Mouse (Mus musculus) hindbrain, embryonic 10.5 days (tissue): ENCODE measurements around the gene Abcc6. TPM values are rescaled to one million over a fixed set of nuclear protein-coding genes. Genes with fewer than 3 reads are reported as not detected.
"Not testable (repeated sequence)": the region's sequence is repeated elsewhere in the genome, so short reads cannot be mapped to it uniquely, and the experiment has no call there.

Experiments
- DNase-seq: peaks from one replicate; pipeline ENCODE4 v3.0.0-alpha.2; 2017; ENCODE audit warnings: low spot score
- H3K27ac ChIP-seq: fragments of 300-500 bp; sonication (generic); 2 replicates; pipeline ENCODE4 v1.5.1; 2016; ENCODE audit warnings: mild to moderate bottlenecking, moderate library complexity
- H3K27me3 ChIP-seq: fragments of 300-500 bp; sonication (generic); 2 replicates; pipeline ENCODE4 v1.6.1; 2016; ENCODE audit warnings: mild to moderate bottlenecking; ENCODE audit not compliant: poor library complexity, insufficient read depth, severe bottlenecking
- H3K36me3 ChIP-seq: fragments of 300-500 bp; sonication (generic); 2 replicates; pipeline ENCODE4 v1.6.1; 2016; ENCODE audit warnings: mild to moderate bottlenecking, moderate library complexity
- H3K4me1 ChIP-seq: fragments of 300-500 bp; sonication (generic); replicated peaks from 2 replicates; pipeline ENCODE4 v1.6.1; 2016; ENCODE audit warnings: mild to moderate bottlenecking
- H3K4me3 ChIP-seq: fragments of 300-500 bp; sonication (generic); 2 replicates; pipeline ENCODE4 v1.5.1; 2016; ENCODE audit warnings: mild to moderate bottlenecking, moderate library complexity
- H3K9me3 ChIP-seq: fragments of 300-500 bp; sonication (generic); 2 replicates; pipeline ENCODE4 v1.6.1; 2016; ENCODE audit warnings: mild to moderate bottlenecking, moderate library complexity
- WGBS: fragments of 180-500 bp; shearing (Covaris S2); methylation state at CpG from one replicate; pipeline ENCODE4 v1.1.7; 2016; 5-methylcytosine and 5-hydroxymethylcytosine counted together
- polyA plus RNA-seq: library from polyadenylated mRNA; unstranded; fragments of >200 nt; fragmentation: Nextera tagmentation; extraction: Ambion mirVana; gene quantifications from 2 replicates; pipeline ENCODE4 v1.2.1, GENCODE M21; 2016

Abcc6 gene
- polyA plus RNA-seq, 1 experiment from 2014 or later, result 0.20 TPM

DNA sequence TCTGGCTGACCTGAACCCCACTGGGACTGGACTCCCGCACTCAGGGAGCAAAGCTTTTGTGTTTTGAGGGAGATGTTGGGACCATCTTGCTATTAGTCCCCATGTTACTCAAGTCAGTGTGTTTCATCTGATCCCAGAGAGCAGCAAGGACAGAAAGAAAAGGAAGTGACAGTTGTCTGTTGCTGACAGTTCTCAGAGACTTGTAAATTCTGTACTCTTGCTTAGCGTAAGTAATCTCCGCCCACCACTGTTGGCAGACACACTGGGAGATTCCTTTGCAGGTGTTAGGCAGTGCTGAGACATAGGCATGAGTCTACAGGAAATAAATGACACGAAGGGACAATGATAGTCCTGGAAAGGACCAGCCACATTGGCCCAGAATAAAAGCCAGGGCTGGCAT is 73.5 kb downstream of the Abcc6 start:
- 71% methylated on average over 4 of the region's 4 CpGs for WGBS
- Histone ChIP-seq H3K4me3 (no peak overlapping the region), H3K27ac (no peak overlapping the region), H3K27me3 (no peaks in the 10 kb centered on the region), H3K4me1 (no peaks in the 10 kb centered on the region), H3K36me3 (no peaks in the 10 kb centered on the region), H3K9me3 (no peaks in the 10 kb centered on the region)
- no peak for DNase-seq

DNA sequence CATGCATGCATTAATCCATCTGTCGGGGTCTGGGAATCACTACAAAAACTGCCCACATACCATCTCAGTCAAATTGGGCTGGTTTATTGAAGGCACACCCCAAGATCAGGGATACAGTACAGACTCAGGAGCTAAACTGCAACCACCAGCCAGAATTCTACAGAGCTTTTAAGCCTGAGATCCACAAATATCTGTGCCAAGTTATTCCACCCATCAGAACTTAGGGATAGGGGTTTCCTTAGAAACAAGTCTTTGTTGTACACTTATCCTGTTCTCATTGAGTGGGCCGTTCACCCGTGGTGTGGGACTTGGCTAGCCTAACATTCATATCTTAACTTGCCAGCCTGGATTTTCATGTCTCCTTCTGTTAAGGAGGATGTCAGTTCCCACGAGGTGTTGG is 81.0 kb downstream of the Abcc6 start:
- H3K4me3 ChIP-seq, result no peak overlapping the region
- H3K27ac ChIP-seq, result no peak overlapping the region
- no peaks in the 10 kb centered on the region for H3K27me3 ChIP-seq
- H3K36me3 ChIP-seq, result no peaks in the 10 kb centered on the region
- no peaks in the 10 kb centered on the region for H3K4me1 ChIP-seq
- DNase-seq, result no peak
- 81% methylated on average over 4 of the region's 4 CpGs for WGBS
- no peaks in the 10 kb centered on the region for H3K9me3 ChIP-seq

DNA sequence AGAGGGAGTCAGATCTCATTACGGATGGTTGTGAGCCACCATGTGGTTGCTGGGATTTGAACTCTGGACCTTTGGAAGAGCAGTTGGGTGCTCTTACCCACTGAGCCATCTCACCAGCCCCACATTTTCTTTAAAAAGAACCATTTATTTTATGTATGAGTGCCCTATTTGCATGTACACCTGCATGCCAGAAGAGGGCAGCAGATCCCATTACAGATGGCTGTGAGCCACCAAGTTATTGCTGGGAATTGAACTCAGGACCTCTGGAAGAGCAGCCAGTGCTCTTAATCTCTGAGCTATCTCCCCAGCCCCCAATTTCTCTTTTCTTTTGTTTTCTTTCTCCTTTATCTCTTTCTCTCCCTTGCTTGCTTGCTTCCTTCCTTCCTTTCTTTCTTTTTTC is 86.8 kb downstream of the Abcc6 start:
- not testable (repeated sequence) for H3K4me3 ChIP-seq, DNase-seq, H3K27ac ChIP-seq, H3K27me3 ChIP-seq, H3K9me3 ChIP-seq, H3K4me1 ChIP-seq, H3K36me3 ChIP-seq
- WGBS, result 81% methylated on average over 1 of the region's 1 CpGs

DNA sequence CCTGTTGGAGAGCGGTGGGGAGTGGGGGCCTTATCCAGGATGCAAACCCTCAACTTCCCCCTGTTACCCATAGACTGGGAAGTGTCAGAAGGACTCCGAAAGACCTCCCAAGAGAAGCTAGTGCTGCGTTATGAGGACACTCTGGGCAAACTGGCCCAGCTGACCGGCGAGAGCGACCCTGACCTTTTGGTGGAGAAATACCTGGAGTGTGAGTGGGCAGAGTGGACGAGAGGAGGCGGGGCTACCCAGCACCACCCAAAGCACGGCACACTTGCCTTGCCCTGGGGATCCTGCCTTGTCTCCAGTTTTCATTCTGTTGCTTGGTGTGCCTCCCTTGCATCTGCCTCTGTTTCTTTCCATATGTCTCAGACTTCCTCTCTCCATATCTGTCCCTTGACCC is 88.1 kb downstream of the Abcc6 start:
- Histone ChIP-seq H3K4me1 (no peaks in the 10 kb centered on the region), H3K27me3 (no peaks in the 10 kb centered on the region), H3K27ac (no peak overlapping the region), H3K4me3 (no peak overlapping the region), H3K36me3 (no peaks in the 10 kb centered on the region), H3K9me3 (no peaks in the 10 kb centered on the region)
- DNase-seq, result no peak
- WGBS, result 82% methylated on average over 9 of the region's 9 CpGs

DNA sequence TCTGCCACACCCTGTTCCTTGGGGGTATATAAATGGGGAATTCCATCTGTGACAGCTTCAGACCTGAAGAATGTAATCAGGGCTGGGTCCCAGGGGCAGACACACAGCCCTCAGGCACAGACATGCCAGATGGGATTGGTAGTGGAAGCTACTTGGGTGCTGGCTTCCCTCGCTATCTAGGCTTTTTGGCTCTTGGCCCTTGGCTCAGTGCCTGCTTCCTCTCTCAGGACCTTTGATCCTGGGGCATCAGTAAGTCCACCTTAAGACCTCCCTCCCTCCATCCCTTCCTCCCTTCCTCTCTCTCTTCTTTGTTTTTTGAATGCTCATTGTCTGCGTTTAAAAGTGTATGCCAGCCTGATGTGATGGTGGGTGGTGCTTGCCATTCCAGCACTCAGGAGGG is 90.3 kb downstream of the Abcc6 start:
- no peaks in the 10 kb centered on the region for H3K9me3 ChIP-seq
- H3K4me3 ChIP-seq, result no peak overlapping the region
- no peaks in the 10 kb centered on the region for H3K27me3 ChIP-seq
- H3K36me3 ChIP-seq, result no peaks in the 10 kb centered on the region
- no peak overlapping the region for H3K27ac ChIP-seq
- H3K4me1 ChIP-seq, result no peaks in the 10 kb centered on the region
- DNase-seq, result no peak
- WGBS, result 47% methylated on average over 2 of the region's 2 CpGs

DNA sequence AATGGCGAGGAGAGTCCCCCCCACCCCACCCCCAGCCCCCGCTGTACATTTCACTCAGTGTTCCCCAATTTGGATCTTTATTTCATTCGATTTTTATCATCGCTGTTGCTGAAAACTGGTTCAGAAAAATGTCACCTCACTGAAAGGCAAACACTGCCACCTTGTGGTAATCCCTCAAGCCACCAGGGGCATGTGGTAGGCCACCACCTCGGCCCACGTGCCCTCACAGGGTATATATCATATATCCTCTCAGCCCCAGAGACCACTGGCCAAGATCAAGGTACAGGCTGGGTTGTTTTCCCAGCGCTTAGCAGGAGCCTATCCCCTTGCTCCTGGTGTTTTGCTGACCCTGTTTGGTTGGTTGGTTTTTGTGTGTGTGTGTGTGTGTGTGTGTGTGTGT is 95.0 kb downstream of the Abcc6 start:
- peak; percentile 65 for DNase-seq
- WGBS, result 44% methylated on average over 7 of the region's 7 CpGs
- 0 out of 2 replicates have a peak, but pooled peaks cover 5% of the 10 kb centered on the region for H3K36me3 ChIP-seq
- no peak overlapping the region for H3K4me3 ChIP-seq
- no peaks in the 10 kb centered on the region for H3K27me3 ChIP-seq
- H3K27ac ChIP-seq, result no peak overlapping the region
- H3K4me1 ChIP-seq, result no peaks in the 10 kb centered on the region
- H3K9me3 ChIP-seq, result peaks cover 9% of the 10 kb centered on the region; the same call in 1 of the 2 replicates

DNA sequence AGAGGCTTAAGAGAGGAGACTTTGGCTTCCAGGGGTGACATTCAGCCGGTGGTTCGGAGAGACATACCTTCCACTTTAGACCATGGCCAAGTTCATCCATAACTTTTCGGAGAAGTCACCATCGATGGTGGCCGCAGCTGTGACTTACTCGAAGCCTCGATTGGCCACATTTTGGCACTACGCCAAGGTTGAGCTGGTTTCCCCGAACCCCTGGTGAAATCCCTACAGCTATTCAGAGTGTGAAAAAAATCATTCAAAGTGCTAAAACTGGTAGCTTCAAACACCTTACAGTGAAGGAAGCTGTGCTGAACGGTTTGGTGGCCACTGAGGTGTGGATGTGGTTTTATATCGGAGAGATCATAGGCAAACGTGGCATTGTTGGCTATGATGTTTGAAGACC is 96.3 kb downstream of the Abcc6 start:
- not testable (repeated sequence) for H3K27ac ChIP-seq, DNase-seq, H3K4me3 ChIP-seq, H3K4me1 ChIP-seq, H3K36me3 ChIP-seq, H3K27me3 ChIP-seq, H3K9me3 ChIP-seq
- 94% methylated on average over 12 of the region's 12 CpGs for whole genome bisulfite sequencing

DNA sequence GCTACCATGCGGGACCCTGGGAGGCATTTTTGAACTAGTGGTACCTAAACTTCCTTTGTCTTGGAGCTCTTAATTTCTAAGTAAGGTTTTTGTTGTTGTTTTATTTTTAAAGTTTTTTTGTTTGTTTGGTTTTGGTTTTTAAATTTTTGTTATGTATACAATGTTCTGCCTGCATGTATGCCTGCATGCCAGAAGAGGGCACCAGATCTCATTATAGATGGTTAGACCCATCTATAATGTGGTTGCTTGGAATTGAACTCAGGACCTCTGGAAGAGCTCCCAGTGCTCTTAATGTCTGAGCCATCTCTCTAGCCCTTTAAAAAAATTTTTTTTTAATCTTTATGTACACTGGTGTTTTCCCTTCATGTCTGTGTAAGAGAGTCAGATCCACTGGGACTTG is 100.4 kb downstream of the Abcc6 start:
- H3K9me3 ChIP-seq, result peaks cover 11% of the 10 kb centered on the region; the same call in 1 of the 2 replicates
- H3K4me1 ChIP-seq, result peaks cover 7% of the 10 kb centered on the region
- no peak overlapping the region for H3K27ac ChIP-seq
- no peak overlapping the region for H3K4me3 ChIP-seq
- 80% methylated on average over 1 of the region's 1 CpGs for WGBS
- 0 out of 2 replicates have a peak, but pooled peaks cover 5% of the 10 kb centered on the region for H3K36me3 ChIP-seq
- DNase-seq, result no peak
- peaks cover 27% of the 10 kb centered on the region for H3K27me3 ChIP-seq

DNA sequence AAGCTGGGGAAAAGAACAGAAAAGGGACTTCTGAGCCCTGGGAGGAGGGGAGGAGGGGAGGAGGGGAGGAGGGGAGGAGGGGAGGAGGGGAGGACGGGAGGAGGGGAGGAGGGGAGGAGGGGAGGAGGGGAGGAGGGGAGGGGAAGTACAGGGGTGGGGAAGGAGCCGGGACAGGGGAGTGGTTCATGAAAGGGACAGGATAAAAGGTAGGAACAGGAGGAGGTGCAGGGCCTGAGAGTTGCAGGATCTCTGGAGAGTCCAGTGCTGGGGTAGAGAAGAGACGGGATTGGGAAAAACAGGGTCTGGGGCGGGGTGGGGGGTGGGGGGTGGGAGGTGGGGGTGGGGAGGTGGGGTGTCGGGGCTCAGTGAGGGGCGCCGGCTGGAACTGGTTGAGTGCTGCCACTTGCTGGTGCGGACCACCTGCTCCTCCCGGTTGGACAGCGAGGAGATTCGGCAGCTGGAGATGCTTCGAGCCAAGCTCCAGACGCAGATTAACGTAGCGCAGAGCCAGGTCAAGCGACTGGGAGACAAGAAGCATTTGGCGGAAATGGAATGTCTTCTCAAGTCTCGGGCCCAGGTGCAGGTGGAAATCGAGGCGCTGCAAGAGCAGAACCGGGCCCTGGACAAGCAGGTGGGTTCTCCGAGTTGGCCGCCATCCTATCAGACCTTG is 101.3 kb downstream of the Abcc6 start:
- H3K27me3 ChIP-seq, result peaks cover 27% of the 10 kb centered on the region
- H3K9me3 ChIP-seq, result peaks cover 11% of the 10 kb centered on the region; the same call in 1 of the 2 replicates
- WGBS, result 11% methylated on average over 20 of the region's 23 CpGs
- H3K27ac ChIP-seq, result no peak overlapping the region
- H3K4me3 ChIP-seq, result peak overlapping the region; percentile 20; the same call in 1 of the 2 replicates
- H3K4me1 ChIP-seq, result peaks cover 16% of the 10 kb centered on the region
- DNase-seq, result no peak
- H3K36me3 ChIP-seq, result 0 out of 2 replicates have a peak, but pooled peaks cover 5% of the 10 kb centered on the region

DNA sequence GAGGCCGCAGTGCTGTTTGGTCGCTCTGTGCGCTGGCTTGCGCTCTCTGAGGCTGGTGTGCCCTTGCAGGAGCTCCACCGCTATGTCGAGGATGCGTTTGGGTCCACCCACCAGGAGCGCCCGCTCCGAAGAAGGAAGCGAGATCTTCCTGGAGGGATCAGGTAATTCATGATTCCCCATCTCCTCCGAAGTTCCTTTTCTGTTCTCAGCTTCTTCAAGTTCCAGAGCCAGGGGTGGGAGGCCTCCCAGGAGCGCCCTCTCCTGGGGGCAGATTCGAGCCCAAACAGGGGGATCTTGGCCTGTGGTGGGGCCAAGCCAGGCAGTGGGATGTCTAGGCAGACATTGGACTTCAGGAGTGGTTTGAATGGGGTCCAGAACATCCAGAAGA is 105.7 kb downstream of the Abcc6 start:
- Histone ChIP-seq H3K36me3 (no peaks in the 10 kb centered on the region), H3K27ac (peak overlapping the region; percentile 89), H3K9me3 (peaks cover 2% of the 10 kb centered on the region; the same call in 1 of the 2 replicates), H3K27me3 (peaks cover 39% of the 10 kb centered on the region), H3K4me1 (peaks cover 51% of the 10 kb centered on the region), H3K4me3 (peak overlapping the region; percentile 56)
- DNase-seq, result peak; percentile 38
- 10% methylated on average over 14 of the region's 14 CpGs for WGBS

DNA sequence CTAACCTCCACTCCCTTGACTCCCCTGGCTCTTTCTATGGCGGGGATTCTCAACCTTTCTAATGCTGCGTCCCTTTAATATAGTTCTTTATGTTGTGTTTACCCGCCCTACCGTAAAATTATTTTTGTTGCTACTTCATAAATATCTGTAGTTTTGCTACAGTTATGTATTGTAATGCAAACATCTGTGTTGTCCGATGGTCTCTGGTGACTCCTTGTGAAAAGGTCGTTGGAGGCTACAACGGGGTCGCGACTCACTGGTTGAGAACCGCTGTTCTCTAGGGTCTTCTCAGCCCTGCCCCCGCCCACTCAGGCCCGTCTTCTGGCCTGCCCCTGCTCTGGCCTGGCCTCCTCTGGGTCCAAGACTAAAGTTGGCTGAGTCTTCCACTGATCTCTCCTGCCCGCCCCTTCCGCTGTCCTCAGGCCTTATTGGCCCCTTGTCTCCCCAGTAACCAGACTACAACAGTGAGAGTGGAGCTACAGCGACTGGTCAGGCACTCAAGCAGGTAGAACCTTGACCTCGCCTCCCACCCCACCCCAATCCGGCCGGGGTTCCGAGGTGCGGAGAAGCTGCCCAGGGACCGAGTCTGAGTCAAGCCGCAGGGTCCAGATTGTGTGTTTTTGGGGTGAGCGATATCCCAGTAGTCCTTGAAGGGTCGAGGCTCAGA is 106.2 kb downstream of the Abcc6 start, which contains the start of gene Ccdc114:
Ccdc114 (plus strand) TSS at position 311 of the 667 bp plus-strand sequence.
- H3K27me3 ChIP-seq, result peaks cover 39% of the 10 kb centered on the region
- peak; percentile 71 for DNase-seq
- peak within 1 kb of the TSS; percentile 56 for H3K4me3 ChIP-seq
- peaks cover 2% of the 10 kb centered on the region; the same call in 1 of the 2 replicates for H3K9me3 ChIP-seq
- no peaks in the 10 kb centered on the region for H3K36me3 ChIP-seq
- H3K4me1 ChIP-seq, result peaks cover 53% of the 10 kb centered on the region
- WGBS, result 4% methylated on average over 24 of the region's 24 CpGs
- H3K27ac ChIP-seq, result peak within 1 kb of the TSS; percentile 89

DNA sequence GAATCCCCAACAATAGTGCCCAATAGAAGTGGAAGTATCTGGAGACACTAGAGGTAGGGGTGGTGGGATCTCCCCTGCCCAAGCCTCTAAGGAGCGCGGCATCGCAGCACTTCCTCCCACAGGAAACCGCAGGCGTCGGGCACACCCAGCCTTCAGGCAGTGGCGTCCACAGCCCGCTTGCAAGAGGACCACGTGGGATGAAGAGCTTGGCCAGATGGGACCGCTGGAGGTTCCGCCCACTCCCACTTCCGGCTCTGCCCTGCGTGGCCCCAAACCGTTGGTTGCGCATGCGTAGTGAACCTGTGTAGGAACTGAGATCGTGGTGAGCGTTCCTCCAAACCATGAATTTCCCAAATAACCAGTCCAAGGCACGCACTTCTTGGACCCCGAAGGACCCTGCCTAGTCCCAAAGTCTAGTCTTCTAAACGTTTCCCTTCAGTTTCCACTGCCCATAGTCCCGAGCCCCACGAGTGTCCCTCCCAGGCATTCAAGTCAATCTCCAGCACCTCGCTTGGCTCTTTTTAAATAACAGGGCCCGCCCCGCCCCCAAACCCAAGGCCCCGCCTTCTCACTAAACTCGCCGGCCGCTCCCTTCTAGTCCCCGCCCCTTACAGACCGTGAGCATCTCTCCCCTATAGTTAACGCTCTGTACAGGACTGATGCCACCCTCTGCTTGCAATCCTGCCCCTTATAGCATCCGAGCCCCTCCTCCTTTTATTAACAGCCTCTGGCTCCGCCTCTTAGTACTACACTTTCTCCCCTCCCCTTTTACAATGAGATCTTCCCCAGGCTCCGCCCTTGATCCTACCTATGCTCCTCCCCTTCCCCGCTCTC is 107.0 kb downstream of the Abcc6 start:
- peak; percentile 94 for DNase-seq
- 1% methylated on average over 37 of the region's 37 CpGs for WGBS
- Histone ChIP-seq H3K4me3 (peak overlapping the region; percentile 56), H3K27me3 (peaks cover 32% of the 10 kb centered on the region), H3K27ac (peak overlapping the region; percentile 89), H3K4me1 (peaks cover 51% of the 10 kb centered on the region), H3K36me3 (no peaks in the 10 kb centered on the region), H3K9me3 (peaks cover 2% of the 10 kb centered on the region; the same call in 1 of the 2 replicates)
